Mouse (Mus musculus): Measurements from ENCODE around the gene Synj2bp. TPM values are rescaled to one million over a fixed set of nuclear protein-coding genes. Genes with fewer than 3 reads are reported as not detected.
A peak's percentile ranks its signal among the peaks of the same experiment; 100 is the strongest.
"Not testable (repeated sequence)": the region's sequence is repeated elsewhere in the genome, so short reads cannot be mapped to it uniquely, and the experiment has no call there.

The Synj2bp gene
- polyA plus RNA-seq, 1 experiment from 2014 or later = 35.0 TPM

- WGBS = 2% methylated on average over 7 of the region's 7 CpGs
- no peak for ATAC-seq (ENCODE audit: insufficient number of reproducible peaks, low FRiP score, low TSS enrichment, low read depth)
- peaks cover 4% of the 10 kb centered on the region for H3K4me1 ChIP-seq
- H3K4me2 ChIP-seq = peak overlapping the region; percentile 54
- H3K4me3 ChIP-seq = peak overlapping the region; percentile 75
- H3K9ac ChIP-seq = peak overlapping the region; percentile 58
- no peaks in the 10 kb centered on the region for H3K36me3 ChIP-seq
- H3K9me3 ChIP-seq = no peaks in the 10 kb centered on the region
- peak overlapping the region; percentile 97; the same call in 1 of the 2 replicates for H3K27ac ChIP-seq
- no peaks in the 10 kb centered on the region for H3K27me3 ChIP-seq
Measured at GRCm38 (mm10) chr12:81484212-81484611, 48.5 kb downstream of the Synj2bp start.

- Histone ChIP-seq H3K4me3 (peak overlapping the region; percentile 75), H3K36me3 (no peaks in the 10 kb centered on the region), H3K4me2 (peak overlapping the region; percentile 54), H3K9me3 (no peaks in the 10 kb centered on the region), H3K27ac (peak overlapping the region; percentile 57; the same call in 1 of the 2 replicates), H3K27me3 (no peaks in the 10 kb centered on the region), H3K9ac (peak overlapping the region; percentile 10; the same call in 1 of the 2 replicates), H3K4me1 (peaks cover 4% of the 10 kb centered on the region)
- no peak for ATAC-seq (ENCODE audit: insufficient number of reproducible peaks, low FRiP score, low TSS enrichment, low read depth)
- WGBS = 43% methylated on average over 17 of the region's 17 CpGs
Measured at GRCm38 (mm10) chr12:81483656-81484055, 49.1 kb downstream of the Synj2bp start.

- not testable (repeated sequence) for H3K36me3 ChIP-seq; H3K4me3 ChIP-seq; H3K27me3 ChIP-seq; H3K9ac ChIP-seq; H3K4me1 ChIP-seq; H3K4me2 ChIP-seq; H3K27ac ChIP-seq; ATAC-seq (ENCODE audit: insufficient number of reproducible peaks, low FRiP score, low TSS enrichment, low read depth); H3K9me3 ChIP-seq
- WGBS = 95% methylated on average over 7 of the region's 7 CpGs
Measured at GRCm38 (mm10) chr12:81459051-81459450, 73.7 kb downstream of the Synj2bp start.

Other genes starting within 250 kb of the Synj2bp start
- 2.9 and 3.5 TPM in 2 replicates for gene Slc8a3, start 199.7 kb downstream of the Synj2bp start, polyA plus RNA-seq (2015; fragmentation: Nextera tagmentation; extraction: Ambion mirVana)
- 0.11 and 0.20 TPM in 2 replicates for gene Gm4787, start 153.4 kb downstream of the Synj2bp start, polyA plus RNA-seq (2015; fragmentation: Nextera tagmentation; extraction: Ambion mirVana)
- 0.32 and 0.45 TPM in 2 replicates for gene Adam4, start 111.0 kb downstream of the Synj2bp start, polyA plus RNA-seq (2015; fragmentation: Nextera tagmentation; extraction: Ambion mirVana)
- gene Cox16, start 47.8 kb downstream of the Synj2bp start, polyA plus RNA-seq (2015; fragmentation: Nextera tagmentation; extraction: Ambion mirVana) = 115 and 123 TPM in 2 replicates
- 25.2 and 27.3 TPM in 2 replicates for gene Gm20498, start within 50 bp of the Synj2bp start, polyA plus RNA-seq (2015; fragmentation: Nextera tagmentation; extraction: Ambion mirVana)
- gene Adam21, start 35.6 kb upstream of the Synj2bp start, polyA plus RNA-seq (2015; fragmentation: Nextera tagmentation; extraction: Ambion mirVana) = 0.28 and 0.30 TPM in 2 replicates
- gene Med6, start 62.1 kb upstream of the Synj2bp start, polyA plus RNA-seq (2015; fragmentation: Nextera tagmentation; extraction: Ambion mirVana) = 54.5 and 63.1 TPM in 2 replicates
- 2.4 and 3.5 TPM in 2 replicates for gene Ttc9, start 98.3 kb upstream of the Synj2bp start, polyA plus RNA-seq (2015; fragmentation: Nextera tagmentation; extraction: Ambion mirVana)
- 1.0 and 1.2 TPM in 2 replicates for gene Map3k9, start 248.3 kb upstream of the Synj2bp start, polyA plus RNA-seq (2015; fragmentation: Nextera tagmentation; extraction: Ambion mirVana)

Data from limb, embryonic 15.5 days (tissue).